Mouse (Mus musculus) ovary, postnatal 14 days (tissue): ENCODE results near the gene Pdzrn4.
A peak's percentile ranks its signal among the peaks of the same experiment; 100 is the strongest.

ENCODE experiments used
- DNase-seq: peaks from one replicate; pipeline ENCODE4 v3.0.0; 2022; ENCODE audit warnings: low spot score

Pdzrn4 gene

DNA sequence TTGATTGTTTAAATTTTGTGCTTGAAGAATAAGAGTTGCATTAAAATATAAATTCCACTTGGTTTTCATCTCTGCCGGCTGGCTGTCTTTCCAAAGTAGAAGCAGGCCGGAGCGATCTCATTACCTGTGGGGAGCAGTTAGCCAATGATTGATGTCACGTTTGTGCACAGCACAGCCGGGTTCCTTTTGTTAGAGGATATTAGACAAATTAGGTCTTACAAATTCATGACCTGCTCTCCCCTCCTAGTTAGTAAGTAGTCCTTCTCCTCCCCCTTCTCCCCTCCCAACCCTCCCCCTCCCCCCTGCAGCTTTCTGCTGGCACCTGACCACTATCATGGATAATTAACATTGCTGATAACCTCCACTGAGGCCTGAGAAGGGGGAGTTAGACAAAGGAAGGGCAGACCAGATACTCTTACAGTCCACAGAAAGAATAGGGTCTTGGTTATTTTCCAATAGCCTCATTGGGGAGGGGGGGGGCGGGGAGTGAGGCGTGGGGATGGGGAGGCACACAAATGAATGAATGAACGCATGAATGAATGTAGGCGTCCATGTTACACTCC, 103.7 kb downstream of the Pdzrn4 start:
- no peak for DNase-seq

DNA sequence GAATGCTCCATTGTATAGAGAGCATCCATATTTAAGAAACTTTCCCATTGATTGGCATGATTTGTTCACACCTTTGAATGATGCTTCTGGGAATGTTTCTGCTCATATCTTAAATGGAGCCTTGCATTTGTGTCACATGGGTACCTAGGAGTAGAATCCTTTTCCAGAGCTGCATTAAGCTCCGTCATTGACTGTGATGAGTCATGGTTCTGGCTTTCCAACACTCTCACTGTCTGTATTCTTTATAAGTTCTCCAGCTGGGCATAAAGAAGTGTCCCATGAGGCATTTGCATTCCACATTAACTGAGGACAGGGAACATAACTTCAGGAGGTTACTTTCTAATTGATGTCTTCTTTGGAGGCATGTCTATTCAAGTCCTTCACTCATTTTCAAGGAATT, 106.1 kb downstream of the Pdzrn4 start:
- no peak for DNase-seq

DNA sequence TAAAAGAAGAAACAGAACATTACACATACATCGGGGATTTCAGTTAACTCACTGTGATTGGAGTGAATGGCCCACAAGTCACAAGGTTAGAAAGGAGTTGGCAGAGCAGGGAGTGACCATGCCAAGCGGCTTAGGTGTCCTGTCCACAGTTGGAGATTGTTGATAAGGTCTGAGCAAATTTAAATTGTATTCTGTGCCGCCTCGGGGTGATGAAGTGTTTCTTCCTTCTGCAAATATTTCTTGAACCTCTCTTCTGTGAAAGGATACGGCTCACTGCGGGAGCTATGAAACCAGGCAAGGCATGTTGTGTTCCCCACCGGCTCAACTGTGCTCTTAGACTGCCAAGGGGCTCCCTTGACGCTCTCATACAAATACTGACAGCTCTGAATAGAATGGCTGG, 112.7 kb downstream of the Pdzrn4 start:
- DNase-seq, result no peak

DNA sequence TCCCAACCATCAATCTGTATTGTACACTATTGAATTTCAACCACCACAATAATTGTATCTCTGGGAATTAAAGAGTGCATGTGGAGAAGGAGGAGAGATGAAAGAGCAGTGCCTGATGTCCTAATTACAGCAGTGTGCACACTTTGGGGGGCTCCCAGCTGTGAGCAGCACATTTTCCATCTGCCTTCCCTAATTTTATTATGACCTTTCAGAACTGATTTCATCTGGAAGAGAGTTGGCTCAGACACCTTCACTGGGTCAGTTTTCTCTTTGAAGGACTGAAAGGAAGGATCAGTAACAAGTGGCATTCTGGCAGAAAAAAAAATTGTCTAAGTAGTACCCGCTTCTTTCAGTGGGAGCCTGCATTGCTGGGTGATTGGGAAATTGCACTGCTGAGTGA, 119.0 kb downstream of the Pdzrn4 start:
- no peak for DNase-seq

DNA sequence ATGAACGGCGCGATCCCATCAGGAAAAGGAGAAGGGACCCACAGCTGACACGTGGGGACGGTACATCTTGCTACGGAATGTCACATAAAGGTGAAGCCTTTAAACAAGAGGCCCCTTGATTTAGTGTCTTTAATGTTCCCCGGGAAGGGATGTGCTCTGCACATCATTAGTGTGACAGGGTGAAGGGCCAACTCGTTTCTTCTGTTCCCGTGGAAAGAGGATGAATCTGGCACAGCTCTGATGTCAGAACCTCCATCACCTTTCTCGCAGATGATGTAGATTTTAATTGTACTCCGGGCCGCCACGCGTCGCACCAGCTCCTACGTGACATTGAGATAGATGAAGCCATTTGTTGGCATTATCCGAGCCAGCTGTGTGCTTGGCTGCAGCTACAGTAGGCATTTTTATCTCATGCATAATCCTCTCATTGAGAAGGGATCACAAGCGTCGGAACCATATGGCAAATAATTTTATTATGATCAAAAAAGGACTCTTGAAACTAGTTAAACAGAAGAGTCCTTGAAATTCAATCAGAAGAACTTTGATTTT, 124.1 kb downstream of the Pdzrn4 start:
- DNase-seq, result no peak

DNA sequence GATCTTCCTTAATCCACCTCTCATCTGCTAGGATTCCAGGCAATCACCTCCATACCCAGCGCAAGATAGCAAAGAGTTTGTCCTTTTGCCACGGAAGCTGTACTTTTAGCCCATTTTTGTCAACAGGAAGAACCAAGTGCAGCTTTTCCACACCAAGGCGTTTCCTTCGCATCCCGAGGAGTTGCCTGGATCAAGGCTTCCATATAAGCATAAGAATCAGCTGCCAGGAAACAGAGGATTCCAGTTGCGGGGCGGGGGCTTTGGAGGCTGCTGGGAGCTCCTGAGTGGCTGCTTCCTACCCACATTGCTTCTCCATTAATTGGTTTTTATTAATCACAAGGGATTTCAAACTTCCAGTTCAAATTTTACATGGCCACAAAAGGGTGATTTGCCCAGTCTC, 125.0 kb downstream of the Pdzrn4 start:
- no peak for DNase-seq

DNA sequence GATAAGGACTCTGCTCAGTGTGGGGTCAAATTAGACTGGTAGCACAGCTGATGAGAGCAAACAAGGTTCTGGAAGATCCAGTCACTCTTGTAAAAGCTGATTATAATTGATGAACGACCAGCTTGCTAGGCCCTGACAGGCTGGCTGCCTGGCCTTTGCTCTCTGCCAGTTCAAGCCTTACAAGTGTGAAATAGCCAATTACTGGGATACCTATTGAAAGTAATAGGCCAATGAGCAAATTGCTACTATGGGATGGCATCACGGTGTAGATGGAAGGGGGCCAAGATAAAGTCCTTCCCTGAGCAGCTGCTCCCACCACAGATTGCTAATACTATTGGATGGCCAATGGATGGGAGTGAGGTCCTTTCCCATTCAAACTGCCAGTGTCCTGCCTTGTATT, 128.2 kb downstream of the Pdzrn4 start:
- no peak for DNase-seq

DNA sequence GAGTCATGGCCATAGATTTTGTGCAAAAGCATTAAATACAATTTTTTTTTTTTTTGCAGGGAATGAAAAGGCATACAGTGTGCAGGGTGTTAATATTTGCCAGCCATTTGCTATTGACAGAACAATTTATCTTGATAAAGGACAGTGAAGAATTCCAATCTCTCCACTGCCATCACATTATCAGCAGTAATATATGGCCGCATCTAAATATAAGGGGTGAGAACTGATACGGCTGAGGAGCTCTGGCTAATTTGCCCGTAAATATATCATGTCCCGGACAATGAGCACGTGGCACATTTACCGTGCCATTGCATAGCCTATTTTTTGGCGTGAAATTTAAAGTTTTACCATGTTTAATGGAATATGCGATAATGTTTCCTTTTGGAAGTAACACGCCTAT, 128.7 kb downstream of the Pdzrn4 start:
- no peak for DNase-seq

DNA sequence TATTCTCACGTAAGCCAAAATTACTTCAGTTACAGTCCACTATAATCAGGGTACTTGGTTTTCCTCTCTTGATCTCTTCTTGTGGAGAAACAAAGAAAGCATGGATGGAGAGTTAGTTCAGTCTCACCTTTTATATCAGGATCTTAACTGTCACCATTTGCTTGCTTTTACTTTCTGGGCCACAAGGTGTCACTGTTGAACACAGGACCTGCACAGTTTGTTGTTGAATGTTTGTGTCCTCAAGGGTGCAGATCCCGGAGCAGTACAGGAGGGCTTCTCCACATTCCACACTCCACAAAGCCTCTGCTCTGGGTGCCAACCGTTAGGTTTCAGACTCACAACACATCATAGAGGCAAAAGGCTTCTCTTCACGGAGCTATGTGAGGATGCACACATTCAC, 130.1 kb downstream of the Pdzrn4 start:
- DNase-seq, result peak; percentile 9

DNA sequence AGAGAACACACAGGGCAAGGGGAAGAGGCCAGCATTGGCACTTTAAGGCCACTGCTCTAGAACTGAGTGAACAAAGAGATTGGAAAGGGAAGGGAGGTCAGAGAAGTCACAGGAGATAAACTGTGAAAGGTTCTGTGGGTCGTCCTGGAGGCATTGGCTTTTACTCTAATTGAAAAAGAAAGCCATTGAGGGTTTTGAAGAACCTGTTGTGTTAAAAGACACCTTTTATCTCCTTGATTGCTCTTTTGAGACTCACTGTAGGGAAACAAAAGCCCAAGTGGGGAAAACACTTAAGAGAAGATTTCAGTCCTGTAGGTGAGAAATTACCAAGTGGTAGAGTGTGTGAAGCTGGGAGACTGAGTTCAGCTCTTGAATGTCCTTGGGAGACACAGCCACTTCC, 146.6 kb downstream of the Pdzrn4 start:
- DNase-seq, result no peak

DNA sequence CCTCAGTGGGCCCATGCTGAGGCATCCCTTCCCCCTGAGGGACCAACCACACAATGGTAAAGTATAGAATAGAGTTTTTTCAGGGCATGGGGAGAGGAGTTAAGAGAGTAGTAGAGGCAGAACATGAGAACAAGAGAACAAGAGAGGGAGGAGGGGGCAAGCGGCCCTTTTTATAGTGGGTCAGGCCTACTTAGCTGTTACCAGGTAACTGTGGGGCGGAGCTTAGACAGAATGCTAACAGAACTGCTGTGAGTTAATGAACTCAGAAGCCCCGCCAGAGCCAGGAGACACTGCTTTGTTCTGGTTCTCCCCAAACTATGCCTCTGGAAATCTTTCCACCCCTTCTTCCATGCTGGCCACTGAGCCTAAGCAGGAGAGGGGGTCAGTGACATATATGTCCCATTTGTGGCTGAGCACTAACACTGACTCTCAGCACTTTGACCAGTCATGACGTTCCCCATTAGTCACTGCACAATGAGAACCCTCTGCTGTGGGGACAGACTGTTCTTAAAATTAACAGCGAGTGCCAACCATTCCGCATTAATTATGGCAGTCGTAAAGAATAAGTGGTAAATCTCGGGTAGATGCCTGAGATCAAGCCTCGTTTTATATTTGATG, 150.7 kb downstream of the Pdzrn4 start:
- DNase-seq, result no peak

DNA sequence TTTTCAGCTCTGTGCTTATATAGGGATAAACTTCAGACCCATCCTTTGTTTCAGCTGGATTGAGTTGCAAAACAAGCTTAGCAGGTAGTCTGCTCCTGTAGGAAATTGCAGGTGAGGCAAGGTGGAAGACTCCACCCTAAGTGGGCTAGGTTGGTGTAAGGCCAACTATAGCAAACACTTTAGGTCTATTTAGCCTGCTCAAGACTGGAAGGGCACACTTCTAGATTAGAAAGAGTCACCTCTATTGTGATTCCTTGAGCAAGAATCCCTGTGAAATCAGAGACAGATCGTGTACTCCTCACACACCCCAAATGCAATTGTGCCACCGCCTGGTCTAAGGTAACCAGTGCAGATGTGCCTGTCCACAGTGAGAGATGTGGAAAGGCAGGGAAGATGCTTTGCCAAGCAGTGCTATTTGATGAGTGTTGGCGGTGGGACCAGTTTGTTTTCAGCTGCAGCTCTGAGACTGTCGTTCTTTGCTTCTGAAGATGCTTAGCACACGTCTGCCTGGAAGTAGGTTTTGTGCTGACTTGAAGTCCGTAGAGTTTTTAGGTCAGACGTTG, 158.4 kb downstream of the Pdzrn4 start:
- no peak for DNase-seq

DNA sequence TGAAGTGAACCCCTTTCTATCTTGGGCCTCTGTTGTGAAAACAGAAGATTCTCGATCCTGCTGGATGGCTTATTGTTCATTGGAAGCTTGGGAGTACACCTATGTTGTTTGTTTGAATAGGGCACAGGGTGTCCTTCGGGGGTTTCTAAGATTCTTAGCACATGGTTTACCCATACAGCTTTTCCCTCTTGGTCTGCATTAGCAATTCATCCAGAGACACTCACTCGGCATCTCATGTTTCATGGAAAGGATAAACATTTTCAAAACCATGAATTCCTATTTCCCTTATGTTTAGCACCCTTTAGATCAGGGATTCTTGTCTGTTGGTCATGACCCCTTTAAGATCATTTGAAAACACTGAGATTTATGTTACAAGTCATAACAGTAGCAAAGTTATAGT, 159.0 kb downstream of the Pdzrn4 start:
- DNase-seq, result no peak

DNA sequence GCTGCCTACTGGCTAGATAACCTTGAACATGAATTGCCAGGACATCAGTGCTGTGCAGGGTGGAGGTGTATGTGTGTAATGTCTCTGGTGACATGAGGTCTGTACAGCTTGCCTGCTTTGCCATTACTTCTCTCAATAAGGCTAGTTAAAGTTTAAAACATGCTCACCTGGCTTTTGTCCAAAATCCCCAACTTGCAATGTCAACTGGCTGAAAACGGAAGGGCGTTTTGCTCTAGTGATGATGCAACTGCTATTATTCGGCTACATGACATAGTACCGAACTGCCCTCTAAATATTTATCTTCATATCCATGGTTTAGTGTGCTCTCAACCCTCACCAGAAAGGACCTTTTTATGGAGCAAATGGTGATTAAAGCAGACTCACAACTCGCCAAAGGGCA, 161.9 kb downstream of the Pdzrn4 start:
- no peak for DNase-seq

DNA sequence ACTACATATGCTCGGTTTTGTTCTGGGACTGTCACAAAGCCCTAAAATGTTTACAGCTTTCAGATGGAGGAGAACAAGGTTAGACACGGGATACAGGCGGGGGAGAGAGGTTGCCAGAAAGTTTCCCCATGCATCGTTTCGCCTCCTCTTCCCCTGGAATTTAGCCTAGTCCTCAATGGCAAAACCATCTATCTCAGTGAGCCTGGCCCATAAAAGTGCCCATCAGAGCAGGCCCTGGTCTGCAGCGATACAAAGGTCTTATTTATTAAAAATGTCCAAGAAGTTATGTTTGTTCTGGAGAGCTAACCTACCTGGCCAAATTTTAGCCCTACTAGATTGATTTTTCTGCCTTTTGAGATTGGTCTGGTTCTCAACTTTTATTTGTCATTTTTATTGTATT, 165.5 kb downstream of the Pdzrn4 start:
- no peak for DNase-seq

DNA sequence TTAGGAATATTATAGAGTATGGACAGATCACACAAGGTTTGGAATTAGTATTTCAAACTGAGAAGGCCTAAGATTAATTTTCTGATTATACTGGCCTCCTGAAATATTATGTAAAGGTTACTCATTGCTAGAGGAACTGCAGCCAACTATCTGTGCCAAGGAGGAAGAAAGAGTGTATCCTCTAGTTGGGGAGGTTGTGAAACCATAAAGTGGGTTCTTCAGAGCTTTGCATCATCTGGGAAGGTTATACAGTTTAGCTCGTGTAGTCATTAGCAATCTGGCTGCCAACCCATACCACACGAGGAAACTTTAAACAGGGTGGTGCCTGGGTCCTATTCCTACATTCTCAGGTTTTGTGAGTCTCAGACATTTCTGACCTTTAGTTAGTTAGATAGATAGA, 166.9 kb downstream of the Pdzrn4 start:
- no peak for DNase-seq

DNA sequence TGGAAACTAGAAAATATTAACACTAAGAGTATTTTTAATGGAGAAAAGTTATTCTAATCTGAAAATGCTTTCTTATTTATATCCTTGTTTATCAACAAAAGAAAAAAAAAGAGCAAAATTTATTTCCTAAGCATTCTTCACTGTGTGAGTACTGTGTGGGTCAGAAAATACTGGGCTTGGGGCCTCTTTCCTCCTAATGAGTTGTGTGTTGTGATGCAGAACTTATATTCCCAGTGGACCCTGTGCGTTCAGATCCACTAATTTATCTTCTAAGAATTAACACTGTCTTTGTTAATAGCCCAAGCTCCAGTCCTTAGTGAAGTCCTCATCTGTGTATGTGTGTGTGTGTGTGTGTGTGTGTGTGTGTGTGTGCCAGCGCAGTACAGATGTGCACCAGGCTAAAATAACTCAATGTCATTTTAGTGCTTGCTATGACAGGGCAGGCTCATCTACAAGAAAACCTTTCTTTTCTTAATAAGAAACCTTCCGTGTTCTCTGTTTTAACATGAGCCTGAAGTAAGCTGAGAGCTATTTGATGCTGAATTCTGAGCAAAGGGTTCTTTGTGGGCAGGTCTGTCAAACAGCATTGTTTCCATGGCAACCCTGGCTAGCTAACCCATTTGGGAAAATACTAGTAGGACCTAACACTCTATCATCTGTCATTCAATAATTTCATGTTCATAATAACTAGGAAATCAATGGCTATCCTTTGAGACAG, 174.0 kb downstream of the Pdzrn4 start:
- DNase-seq, result no peak

DNA sequence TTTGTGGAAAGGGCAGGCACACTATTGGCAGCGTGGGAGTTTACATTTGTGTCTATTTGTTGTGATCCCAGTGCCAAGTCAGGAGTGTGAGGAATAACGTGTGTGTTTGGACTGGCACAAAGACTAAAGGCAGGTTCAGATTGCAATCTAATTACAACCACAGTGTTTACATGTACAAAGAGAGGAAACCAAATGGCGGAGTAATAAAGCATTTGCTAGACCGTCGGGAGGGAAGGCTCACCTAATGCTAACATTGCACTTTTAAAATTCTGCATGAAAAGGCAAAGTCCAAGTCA, 174.5 kb downstream of the Pdzrn4 start:
- DNase-seq, result no peak

DNA sequence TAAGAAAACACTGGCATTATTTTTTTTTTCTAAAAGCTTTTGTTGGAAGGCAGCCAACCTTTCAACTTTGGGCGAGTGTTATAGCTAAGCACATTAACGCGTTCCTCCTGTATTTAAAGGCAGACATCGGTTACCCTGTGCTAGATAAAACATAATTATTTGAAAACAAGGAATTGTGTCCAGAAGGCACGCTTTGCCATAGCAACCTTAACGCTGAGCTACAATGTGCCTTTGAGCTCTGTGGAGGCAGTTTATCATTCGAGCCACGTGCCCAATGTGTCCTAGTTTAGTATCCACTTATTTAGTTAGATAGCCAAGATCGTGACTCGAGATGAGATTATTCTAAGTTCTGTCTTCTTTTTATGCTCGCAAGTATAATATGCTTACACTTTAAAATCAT, 180.8 kb downstream of the Pdzrn4 start:
- no peak for DNase-seq

DNA sequence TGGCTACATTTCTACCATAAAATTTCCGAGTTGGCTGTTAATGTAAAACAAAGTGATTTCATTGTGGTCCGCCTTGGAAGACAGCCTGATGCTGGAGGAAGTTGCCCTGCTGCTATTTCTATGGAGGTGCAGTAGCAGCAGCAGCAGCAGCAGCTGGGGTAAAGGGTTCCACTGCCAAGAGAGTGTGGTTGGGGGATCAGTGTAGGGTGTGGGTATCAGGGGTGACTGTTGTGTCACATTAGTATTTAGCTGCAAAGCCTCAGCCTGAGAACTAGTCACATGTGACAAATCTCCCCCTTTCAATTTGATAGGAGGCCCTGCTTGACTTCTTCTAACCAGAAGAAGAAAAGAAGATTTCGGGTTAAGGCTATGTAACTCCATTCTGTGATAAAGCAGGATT, 183.5 kb downstream of the Pdzrn4 start:
- DNase-seq, result no peak

DNA sequence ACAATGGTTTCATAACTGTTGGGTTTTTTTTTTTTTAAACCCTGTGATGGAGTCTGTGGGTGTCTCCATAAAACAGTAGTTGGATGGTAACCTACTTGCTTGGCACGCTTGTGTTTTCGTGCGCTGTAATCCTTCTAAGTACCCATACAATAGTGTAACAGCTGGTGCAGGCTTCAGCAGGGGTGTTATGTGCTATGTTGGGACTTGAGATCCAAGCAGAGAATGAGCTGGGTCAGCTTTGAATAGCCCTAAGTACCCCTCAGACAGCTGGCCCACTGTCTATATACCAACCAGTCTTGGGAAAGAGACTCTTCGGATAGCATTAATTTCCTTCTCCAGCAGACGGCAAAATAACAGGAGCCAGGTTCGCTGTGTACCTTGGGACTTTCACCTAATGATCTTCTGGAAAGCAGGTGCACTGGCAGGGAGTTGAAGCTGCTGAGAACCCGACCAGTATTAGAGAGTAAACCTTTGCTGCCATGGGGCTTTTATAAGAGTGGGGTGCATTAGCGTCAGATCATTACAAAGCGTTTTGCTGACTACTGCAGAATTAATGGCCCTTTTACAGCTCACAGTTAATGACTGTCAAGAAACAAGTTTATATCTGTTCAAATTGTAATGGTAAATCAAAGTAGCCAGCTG, 184.2 kb downstream of the Pdzrn4 start:
- DNase-seq, result no peak

DNA sequence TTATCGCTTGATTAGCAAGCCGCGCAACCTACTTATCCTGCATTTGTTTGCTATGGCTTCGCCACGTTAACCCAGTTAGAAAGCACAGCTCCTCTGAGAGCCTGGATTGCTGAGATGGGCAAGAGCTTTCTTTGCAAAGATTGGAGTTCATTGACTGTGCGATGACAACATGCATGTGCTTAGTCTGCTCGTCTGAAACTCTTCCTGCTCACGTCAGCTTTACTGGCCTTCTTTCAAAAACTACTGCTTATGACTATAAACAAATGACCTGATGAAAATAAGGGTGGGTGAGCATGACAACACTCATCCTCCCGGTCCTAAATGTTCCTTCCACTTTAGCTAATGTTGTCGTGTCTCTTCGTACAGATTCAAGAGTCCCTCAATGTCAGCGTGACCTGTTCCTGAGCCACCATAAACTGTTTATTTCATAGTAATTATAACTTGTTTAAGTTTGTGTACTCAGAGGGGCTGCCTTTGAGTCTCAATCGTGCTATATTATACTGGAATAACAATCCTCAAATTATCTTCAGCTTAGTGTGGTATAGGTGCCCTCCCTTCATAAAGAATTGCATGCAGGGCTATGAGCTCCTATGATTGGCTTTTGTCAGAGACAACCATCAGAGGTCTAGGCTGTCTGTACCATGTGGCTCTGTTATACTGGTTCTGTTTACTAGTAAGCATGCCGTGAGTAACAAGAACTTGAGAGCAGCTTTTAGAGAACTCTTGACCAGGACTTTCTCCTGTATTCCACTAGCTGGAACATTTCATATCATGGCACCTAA, 187.9 kb downstream of the Pdzrn4 start:
- no peak for DNase-seq
